Mouse (Mus musculus) spleen, adult 2 months (tissue): ENCODE measurements around the gene Tmem229b.

Experiments
- CTCF ChIP-seq: fragments of 200-500 bp; IDR thresholded peaks from 2 replicates; pipeline ENCODE4 v1.5.1; 2011; ENCODE audit warnings: mild to moderate bottlenecking, inconsistent platforms; ENCODE audit not compliant: insufficient read depth, insufficient read length, insufficient replicate concordance; ENCODE audit errors: extremely low read depth
- POLR2A ChIP-seq: fragments of 200-500 bp; IDR thresholded peaks from 2 replicates; pipeline ENCODE4 v1.6.1; 2011; ENCODE audit warnings: low read depth, low read length, inconsistent platforms

- TF ChIP-seq CTCF (no peak), POLR2A (no peak)
Observed at GRCm38 (mm10) chr12:78971649-78972048, 35.8 kb downstream of the Tmem229b start.
